Mouse (Mus musculus) thymus, postnatal 25 days (tissue): ENCODE results near the gene Itpkc.

Source experiments
- DNase-seq: peaks from one replicate; pipeline ENCODE4 v3.0.0; 2022

Gene Itpkc

DNA sequence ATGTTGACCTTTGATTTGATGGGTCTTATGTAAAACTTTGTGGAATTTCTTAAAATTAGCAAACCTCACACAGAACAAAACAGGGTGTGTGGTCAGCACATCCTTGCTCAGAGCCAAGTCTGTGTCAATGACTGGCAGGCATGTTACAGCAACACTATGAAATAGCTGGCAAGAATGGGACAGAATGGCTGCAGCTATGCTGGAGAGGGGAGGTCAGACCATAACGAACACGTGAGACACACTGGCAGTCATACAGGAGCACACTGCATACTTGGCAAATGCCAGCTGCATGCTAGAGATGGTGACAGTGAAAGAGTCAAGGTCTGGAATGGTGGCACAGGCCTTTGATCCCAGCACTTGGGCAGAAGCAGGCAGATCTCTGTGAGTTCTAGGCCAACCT lies 7.3 kb upstream of the Itpkc start:
- DNase-seq = no peak

DNA sequence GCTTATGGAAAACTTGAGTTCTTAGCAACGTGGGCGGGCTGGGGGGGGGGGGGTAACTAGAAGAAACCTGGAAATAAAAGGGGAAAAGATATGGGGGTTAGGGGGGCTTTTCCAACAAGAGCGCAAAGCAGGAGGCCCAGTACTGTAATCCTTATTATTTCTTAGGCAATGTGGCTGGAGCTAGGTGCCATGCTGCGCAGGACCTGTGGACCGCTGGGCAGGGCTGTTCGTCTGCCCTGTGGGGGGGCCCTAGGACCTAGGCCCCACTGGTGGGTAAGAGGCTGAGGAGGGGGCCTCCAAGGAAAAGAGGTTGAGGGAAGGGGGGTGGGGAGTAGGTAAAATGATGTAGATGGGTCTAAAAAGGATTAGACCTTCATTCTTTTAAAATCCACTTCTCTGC lies 4.8 kb upstream of the Itpkc start:
- no peak for DNase-seq

DNA sequence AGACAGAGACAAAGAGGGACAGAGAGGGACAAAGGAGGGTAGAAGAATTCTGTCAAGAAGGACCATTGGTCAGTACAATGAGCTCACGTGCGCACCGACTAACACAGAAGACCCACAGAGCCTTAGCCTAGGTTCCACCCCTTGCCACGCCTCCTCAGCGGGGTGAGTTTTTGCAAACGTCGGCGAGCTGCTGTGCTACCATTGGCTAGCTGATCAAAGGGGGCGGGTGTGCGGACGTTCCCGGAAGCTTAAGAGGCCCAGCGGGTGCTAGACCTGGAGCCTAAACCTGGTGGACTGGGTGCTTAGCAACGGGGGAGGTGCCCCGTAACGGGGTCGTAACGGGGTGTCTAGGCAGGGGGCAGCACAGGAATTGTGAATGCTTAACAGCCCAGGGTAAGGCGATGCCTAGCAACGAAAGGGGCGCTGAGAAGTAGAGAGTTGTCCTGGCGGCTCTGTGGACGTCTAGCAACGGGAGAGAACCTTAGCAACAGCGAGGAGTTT lies 4.4 kb upstream of the Itpkc start, which contains the start of gene Coq8b:
Coq8b (plus strand) TSS at position 243 of the 501 bp plus-strand sequence.
- peak; percentile 93 for DNase-seq

DNA sequence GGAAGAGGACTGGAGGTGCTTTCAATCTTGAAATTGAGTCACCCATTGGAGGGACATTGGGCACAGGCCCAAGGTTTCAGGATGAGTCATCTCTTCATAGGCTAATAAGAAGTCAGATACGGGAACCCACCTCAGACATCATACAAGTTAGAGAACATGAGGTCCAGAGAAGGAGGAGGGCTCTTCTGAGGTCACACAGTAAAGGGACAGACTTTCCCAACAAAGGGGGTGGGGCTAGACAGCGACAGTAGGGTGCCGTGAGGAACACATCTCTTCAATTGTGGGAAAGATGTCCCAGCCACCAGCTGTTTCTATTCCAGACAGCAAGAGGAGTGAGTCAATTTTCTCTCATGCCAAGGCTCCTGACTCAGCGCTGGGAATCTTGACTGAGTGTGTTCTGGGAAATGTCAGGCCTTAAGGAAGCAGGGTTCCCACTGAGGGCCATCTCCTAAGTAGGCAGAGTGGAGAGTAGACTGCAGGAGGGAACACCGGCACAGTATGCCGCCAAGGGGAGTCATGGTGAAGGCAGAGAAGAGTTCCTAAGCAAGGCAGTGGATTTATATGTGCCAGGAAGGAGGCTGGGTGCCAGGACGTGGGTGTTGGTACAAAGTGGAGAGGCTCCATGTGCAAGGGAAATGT lies 3.4 kb upstream of the Itpkc start:
- DNase-seq = no peak

DNA sequence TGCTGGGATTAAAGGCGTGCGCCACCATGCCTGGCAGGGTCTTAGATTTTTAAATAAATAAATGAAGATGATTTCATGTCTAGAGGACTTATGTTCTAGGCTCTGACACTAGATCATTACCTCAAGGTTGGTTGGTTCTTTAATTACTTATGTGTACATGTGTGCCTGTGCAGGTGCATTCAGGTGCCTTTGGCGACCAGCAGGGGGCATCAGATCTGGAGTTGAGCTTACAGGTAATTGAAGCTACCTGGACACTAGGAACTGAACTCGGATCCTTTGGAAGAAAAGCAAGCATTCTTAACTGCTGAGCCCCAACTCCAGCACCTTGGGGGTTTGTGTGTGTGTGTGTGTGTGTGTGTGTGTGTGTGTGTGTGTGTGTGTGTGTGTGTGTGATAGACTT lies 2.3 kb upstream of the Itpkc start:
- no peak for DNase-seq

DNA sequence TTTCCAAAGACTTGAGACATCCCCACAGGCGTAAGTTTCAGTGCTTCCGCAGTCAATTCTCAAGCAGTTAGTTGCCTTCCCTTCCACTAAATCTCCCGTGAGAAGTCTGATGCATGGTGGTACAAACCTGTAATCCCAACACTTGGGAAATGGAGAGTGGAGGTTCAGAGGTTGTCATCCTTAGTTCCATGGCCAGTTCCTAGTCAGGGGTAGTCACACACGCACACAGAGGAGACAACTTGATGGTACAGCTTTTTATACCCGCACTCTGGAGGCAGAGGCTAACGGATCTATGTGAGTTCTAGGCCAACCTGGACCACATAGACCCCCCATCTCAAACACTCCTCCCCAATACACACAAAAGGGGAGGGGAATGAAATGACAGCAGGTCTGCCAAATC lies 404 bp upstream of the Itpkc start:
- DNase-seq = no peak

DNA sequence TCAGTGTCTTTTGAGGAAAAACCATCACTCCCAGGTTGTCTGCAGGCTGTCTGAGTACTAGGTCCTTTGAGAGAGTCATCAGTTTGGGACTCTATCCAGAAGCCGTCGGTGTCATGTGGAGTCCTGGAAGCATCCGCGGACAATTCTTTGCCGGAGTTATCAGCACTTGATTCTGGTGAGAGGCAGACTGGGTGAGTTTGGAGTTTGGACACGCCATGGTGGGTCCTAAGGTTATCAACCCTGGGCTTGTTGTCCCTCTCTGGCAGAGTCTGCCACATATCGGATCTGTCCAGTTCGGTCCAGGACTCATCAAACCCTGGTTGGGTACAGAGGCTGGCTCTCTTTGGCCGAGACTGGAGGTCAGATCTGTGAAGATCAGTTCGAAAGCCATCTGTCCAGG lies 785 bp downstream of the Itpkc start:
- DNase-seq = no peak

DNA sequence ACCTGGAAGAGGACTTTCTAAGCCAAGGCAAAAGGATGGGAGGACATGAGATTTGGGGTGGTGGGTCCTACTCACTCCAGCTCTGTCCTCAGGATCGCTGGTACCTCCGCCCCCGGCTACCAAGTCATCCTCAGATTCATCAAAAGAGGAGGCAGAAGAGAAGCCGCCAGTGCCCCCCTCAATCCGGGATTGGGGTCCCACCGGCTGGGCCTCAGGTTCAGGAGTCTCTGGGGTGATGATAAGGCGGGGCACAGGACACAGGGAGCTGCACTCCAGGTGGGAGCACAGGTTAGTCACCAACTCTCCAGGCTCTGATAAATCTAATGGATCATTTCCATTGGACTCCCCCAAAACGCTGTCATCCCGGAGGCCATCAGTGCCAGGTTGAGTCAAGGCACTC lies 1.2 kb downstream of the Itpkc start:
- no peak for DNase-seq

DNA sequence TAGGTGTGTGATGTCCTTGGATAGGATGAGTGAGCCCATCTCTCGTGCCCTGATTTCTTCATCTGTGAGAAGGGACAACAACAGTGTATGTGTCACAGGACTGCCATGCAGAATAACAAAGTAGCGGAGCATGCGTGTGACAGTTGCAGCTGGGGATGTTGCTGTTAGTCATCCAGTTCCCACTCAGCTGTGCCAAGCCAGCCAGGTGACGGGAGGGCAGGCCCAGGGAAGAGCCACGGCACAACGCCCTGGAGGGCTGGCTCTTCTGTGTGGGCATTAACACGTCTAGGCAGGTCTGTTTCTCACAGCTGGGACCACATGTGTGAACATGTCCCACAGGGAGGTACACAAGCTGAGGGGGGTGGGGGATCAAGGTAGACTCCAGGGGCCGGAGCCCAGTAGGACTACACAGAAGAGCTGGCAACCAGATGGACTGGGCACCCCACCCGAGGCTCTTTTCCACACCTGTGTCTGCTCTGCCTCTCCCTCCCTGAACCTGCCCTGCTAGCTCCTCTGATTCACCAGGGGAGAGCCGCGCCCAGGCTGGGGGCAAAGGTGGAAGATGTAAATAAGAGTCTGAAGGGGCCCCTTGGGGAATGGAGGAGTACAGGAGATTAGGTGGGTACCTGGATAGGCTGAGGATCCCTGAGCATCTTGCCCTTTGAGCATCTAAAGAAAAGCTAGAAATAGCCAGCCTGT lies 3.4 kb downstream of the Itpkc start:
- no peak for DNase-seq

DNA sequence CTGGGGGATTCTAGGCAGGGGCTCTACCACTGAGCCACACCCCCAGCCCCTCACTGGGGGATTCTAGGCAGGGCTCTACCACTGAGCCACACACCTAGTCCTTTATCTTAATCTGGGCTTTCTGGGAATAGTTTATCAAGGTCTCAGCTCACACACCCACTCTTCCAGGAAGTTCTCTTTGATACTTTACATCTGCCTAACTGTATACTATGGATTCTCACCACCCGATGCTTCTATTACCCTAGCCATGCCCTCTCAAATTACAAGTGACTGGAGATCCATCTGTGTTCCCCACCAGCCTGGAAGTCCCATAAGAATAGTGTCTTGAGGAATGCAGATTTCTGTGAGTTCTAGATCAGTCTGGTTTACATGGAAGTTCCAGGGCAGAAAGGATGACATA lies 5.9 kb downstream of the Itpkc start:
- no peak for DNase-seq

DNA sequence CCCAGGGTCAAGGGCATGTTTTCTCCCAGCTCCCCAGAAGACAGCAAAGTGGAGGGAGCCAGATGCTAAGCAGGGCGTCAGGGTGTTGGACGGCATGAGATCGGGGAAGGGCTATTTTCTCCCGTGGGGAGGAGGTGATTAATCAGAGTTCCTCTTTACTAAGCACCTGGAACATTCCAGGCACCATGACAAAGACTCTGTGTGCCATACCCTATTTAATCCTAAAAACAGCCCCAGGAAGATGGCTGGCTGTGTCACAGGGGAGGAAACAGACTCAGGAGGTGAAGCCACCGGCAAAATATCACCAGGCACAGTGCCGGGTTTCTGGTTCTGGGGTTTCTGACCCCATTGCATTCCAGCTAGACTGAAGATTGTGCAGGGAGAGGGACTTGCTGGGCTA lies 6.5 kb downstream of the Itpkc start:
- DNase-seq = no peak

DNA sequence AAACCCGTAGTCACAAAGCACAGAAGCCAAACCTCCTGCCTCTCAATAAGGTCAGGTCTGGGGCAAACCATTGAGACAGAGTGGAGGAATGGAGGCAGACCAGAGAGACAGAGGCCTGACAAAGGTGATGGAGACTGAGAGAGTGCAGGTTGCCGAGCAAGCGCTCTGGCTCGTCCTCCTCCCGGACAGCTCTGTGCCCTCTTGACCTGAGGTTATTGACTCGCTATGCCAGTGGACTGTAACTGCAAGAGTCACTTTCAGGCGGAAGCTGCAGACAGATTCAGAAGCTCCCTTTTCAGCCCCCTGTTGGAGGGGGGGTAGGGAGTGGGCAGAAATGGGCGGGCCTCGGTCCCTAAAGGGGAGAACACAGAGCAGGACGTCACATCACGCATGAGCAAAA lies 8.5 kb downstream of the Itpkc start:
- no peak for DNase-seq

DNA sequence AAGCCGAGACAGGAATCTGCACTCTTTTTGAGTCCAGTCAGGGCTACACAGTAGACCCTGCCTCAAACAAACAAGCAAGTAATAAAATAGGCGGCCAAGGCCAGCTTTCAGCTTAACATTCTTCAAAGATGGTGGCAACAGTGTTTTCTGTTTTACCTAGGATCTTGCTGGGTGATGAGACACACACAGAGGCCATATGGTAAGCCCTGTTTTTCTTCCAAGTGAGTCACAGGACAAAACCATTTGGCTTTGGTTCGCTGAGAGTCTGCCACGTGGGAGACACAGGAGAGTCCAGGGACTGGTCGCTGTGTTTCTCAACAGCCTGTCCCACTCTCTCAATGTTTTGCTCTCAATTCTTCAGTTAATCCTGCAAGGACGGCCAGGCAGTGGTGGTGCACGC lies 9.9 kb downstream of the Itpkc start:
- no peak for DNase-seq

DNA sequence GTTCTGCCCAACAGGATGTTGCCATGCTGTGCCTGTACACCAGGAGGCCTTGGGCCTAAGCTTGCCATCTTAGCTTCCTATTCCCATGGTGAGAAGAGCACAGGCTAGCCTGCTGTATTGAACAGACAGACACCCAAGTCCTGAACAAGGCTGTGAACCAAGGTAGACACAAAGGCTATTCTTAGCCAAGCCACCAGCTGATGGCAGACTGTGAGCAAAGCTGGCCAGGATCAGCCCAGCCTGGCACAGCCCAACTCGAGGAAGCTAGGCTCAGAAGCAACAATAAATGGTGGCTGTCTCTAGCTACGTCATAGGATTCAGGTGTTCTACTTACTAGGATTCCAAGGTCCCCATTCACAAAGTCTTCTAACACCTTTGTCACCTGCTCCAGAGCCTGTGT lies 15.8 kb downstream of the Itpkc start:
- no peak for DNase-seq

DNA sequence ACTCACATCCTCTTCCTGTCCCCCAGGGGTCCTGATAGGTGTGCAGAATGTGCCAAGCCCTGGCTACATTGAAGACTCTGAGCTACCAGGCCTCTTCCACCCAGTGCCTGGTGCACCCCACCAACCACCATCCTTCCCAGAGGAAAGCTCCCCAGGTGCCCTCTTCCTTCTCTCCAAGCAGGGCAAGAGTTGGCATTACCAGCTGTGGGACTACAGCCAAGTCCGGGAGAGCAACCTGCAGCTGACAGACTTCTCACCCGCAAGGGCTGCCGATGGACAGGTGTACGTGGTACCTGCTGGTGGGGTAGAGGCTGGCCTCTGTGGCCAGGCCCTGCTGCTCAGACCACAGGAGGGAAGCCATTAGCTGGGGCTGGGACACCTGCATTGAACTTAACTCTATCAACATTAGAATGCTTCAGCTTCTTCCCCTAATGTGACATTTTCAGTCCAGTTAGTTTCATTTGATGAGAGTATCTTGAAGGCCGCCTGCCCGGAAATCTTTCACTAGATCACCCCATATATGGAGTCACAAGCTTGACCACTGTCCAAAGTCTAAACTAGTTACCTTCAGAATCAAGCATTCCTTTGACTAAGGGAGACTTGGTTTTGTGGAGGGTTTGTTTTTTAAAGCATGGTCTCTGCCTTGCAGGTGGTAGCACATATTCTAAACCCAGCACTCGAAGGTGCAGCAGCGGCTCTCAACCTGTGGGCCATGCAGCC lies 24.6 kb downstream of the Itpkc start:
- DNase-seq = no peak

DNA sequence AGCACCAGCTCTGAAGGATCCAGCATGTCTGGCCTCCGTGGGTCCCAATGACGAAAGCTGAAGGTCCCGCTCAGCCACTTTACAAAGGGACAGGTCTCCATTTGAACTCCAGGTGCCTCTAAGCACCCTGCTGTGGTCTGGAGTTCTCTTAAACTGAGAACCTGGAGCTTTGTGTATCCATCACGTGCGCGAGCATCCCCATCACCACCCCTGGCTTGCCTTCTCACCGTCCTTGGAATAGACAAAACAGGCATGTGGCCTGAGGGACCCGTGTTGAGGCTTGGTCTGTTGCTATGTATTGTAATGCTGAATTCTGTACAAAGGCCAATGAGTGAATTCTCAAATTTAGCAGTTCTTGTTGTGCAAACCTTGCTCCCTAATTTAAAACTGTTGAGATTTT lies 29.7 kb downstream of the Itpkc start:
- no peak for DNase-seq

DNA sequence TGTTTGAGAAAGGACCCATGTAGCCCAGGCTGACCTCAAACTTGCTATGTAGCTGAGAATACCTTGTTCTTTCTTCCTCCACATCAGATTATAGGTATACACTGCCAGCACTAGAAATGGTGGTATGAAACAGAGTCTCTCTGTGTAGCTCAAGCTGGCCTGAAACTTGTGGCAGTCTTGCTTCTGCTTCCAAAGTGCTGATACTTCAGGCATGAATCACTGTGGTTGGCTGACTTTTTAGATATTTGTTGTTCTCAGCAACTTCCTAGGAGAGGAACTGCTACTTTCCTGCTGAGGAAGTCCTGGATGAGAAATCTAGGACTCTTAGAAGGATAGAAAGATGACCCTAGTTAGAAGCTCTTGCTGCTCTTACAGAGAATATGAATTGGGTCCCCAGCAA lies 30.1 kb downstream of the Itpkc start:
- DNase-seq = no peak

DNA sequence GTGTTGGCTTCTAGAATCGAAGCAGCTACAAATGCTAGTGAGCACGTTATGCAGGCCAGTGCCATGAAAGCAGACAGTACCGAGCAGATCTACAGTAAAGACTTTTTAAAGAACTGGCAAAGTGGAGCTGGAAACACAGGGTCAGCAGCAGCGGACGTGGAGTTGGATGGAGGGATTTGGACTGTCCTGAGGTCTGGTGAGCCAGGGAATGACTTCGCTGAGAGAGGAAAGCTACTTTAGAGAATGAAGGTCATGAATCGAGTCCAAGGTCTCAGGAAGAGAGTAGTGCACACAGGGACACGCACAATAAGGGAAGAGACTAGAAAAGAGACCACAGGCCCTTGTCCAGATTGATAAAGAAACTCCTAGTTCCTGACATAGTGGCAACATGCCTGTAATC lies 30.8 kb downstream of the Itpkc start:
- no peak for DNase-seq

DNA sequence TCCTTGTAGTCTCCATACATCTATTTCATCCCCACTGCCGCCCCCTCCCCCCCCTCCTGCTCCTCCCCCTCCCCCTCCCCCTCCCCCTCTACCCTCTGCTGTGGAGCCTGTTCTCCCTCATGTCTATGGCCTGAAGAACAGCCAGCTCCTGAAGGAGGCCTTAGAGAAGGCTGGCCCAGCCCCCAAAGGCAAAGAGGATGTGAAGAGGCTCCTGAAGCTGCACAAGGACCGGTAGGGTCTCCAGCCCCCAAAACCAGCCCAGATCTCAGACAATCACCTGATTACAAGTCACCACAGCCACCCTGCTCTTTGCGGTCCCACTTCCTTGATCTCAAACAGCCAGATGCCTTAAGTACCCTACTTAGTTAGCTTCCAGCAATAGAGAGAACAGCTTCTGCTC lies 31.3 kb downstream of the Itpkc start:
- no peak for DNase-seq

DNA sequence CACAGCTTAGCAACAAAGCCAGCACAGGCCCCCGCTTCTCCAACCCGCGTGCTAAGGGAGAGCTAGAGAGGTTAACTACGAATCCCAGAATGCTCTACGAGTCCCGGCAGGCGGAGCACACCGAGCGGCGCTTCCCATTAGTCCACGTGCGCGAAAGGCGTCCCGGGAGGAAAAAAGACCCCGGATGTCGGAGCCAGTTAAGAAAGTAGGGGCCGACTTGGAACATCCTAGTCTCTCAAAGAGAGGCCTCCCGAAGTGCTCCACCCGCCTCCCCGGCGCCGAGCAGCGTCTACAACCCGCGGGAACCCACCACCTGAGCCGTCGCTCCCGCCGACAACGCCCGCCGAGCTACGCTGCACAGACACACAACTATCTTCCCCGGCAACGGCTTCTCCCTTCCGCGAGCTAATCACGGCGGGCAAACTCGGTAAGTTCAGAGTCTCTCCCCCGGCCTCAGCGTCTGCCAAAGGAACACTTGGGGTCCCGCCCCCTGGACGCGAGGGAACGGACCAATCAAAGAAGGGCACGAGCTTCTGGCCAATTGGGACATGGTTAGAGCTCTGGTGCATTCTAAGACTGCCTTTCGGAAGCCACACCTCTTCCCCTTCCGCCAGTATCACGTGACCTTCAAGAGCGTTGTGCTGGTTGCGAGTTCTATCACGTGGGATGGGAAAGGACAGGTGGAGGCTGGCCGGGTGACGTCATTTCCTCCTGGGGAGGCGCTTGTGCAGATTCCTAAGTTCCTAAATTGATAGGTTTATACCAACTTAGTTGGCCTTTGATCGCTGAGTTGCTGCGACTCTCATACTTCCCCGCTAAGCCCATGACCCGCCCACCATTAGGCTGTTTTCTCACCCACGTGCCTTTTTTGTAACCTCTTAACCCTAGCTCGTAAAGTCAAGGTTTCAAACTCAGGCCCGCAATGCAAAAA lies 32.5 kb downstream of the Itpkc start, which contains the start of the genes BC024978 and Snrpa:
BC024978 (plus strand) TSS at position 101 of the 931 bp plus-strand sequence.
Snrpa (minus strand) TSS at position 591 of the 931 bp plus-strand sequence.
- DNase-seq = peak; percentile 92

DNA sequence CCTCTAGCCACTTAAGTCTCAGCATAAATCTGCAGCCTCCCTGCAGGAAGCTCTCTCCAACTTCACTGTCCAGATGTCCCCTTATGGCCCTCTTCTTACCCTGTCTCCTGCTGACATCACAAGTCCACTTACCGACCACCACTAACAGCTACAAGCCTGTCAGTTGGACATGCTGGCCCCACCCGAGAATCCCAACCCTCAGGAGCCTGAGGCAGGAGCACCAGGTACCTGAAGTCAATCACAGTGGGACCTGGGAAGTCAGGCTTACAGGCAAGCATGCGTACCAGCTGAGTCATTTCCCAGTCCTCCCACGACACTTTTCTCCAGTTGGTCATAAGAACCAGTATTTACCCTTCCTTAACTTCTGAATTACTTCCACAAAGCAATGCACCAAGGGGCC lies 34.7 kb downstream of the Itpkc start:
- DNase-seq = no peak

DNA sequence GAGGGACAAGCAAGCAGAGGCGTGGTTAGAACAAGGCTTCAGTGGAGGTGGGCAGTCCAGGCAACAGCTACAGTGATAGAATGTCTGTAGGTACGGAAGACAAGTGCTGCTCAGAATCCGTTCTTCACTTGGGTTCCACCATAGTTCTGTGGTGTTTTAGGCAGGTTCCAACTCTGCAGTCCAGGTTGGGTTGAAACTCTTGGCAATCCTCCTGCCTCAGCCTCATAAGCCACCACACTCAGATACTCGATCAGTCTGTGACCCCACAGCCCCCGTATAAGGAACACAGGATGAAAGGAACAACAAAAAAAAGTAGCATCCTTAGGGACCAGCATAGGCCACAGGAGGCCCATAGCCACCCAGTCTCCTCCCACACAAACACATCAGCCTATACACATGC lies 36.0 kb downstream of the Itpkc start:
- no peak for DNase-seq
